Mouse (Mus musculus) liver, postnatal 0 days (tissue): ENCODE measurements around the gene Ccl25. TPM values are rescaled to one million over a fixed set of nuclear protein-coding genes. Genes with fewer than 3 reads are reported as not detected.
"Not testable (repeated sequence)": the region's sequence is repeated elsewhere in the genome, so short reads cannot be mapped to it uniquely, and the experiment has no call there.

ENCODE experiments used
- ATAC-seq: fragments of 200-750 bp; cut with Nextera tagmentation; 2 replicates; pipeline ENCODE4 v1.8.0; 2017; ENCODE audit warnings: mild to moderate bottlenecking, moderate library complexity
- DNase-seq: peaks from one replicate; pipeline ENCODE4 v3.0.0-alpha.2; 2016
- H3K27ac ChIP-seq: fragments of 300-500 bp; sonication (generic); 2 replicates; pipeline ENCODE4 v1.5.1; 2014; ENCODE audit warnings: antibody characterized with exemption, moderate library complexity, mild to moderate bottlenecking, low read depth
- H3K27me3 ChIP-seq: fragments of 300-500 bp; sonication (generic); 2 replicates; pipeline ENCODE4 v1.6.1; 2014; ENCODE audit warnings: low read length, control low read depth, mixed read lengths; ENCODE audit not compliant: insufficient read depth
- H3K36me3 ChIP-seq: fragments of 300-500 bp; sonication (generic); replicated peaks from 2 replicates; pipeline ENCODE4 v1.6.1; 2014; ENCODE audit warnings: mild to moderate bottlenecking, control low read depth, low read length, moderate library complexity, mixed read lengths; ENCODE audit not compliant: insufficient read depth
- H3K4me1 ChIP-seq: fragments of 300-500 bp; sonication (generic); 2 replicates; pipeline ENCODE4 v1.6.1; 2014; ENCODE audit warnings: antibody characterized with exemption, mild to moderate bottlenecking, control low read depth; ENCODE audit not compliant: insufficient read depth
- H3K4me2 ChIP-seq: fragments of 300-500 bp; sonication (generic); 2 replicates; pipeline ENCODE4 v1.6.1; 2014; ENCODE audit warnings: low read depth, mild to moderate bottlenecking, low read length, moderate library complexity, mixed read lengths
- H3K4me3 ChIP-seq: fragments of 300-500 bp; sonication (generic); 2 replicates; pipeline ENCODE4 v1.5.1; 2014; ENCODE audit warnings: low read depth, low read length
- H3K9ac ChIP-seq: fragments of 300-500 bp; sonication (generic); replicated peaks from 2 replicates; pipeline ENCODE4 v1.6.1; 2014; ENCODE audit warnings: mild to moderate bottlenecking, moderate library complexity
- H3K9me3 ChIP-seq: fragments of 300-500 bp; sonication (generic); 2 replicates; pipeline ENCODE4 v1.6.1; 2016; ENCODE audit warnings: mild to moderate bottlenecking, control low read depth, low read length, mixed read lengths
- CTCF ChIP-seq: sonication (generic); IDR thresholded peaks from 2 replicates; pipeline ENCODE4 v1.5.1; 2016; ENCODE audit warnings: antibody characterized with exemption, low read depth
- EP300 ChIP-seq: IDR thresholded peaks from 2 replicates; pipeline ENCODE4 v1.6.1; 2016; ENCODE audit warnings: antibody characterized with exemption, low read depth, mild to moderate bottlenecking
- WGBS: fragments of 180-500 bp; shearing (Covaris S2); extraction: QIAGEN DNeasy Blood & Tissue Kit; methylation state at CpG from one replicate; pipeline ENCODE4 v1.1.7; 2014; ENCODE audit not compliant: insufficient replicate concordance; 5-methylcytosine and 5-hydroxymethylcytosine counted together
- polyA plus RNA-seq: library from polyadenylated mRNA; unstranded; fragments of >200 nt; fragmentation: Nextera tagmentation; extraction: Ambion mirVana; gene quantifications from 2 replicates; pipeline ENCODE4 v1.2.1, GENCODE M21; 2015

The Ccl25 gene
- polyA plus RNA-seq, 1 experiment from 2014 or later, result 5.5 TPM

DNA sequence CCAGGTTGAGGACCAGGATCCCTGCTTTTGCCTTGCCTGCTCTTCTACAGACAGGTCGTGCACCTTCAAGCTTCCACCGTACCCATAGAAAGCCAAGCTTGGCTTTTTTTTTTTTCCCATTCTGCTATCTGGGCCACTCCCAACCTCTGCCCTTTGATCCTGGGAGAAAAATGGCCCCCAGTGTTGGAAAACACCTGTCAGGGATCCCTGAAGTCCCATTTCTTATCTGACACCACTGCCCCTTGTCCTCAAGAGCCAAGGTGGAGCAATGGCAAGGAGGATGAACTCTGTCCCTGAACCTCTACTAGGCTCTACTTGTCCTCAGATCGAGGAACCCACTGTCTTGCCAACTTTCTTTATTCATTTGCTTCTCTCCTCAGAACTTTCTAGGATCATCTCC, 25.6 kb downstream of the Ccl25 start:
- Histone ChIP-seq H3K4me1 (peaks cover 2% of the 10 kb centered on the region; the same call in 1 of the 2 replicates), H3K27me3 (no peaks in the 10 kb centered on the region), H3K27ac (no peak overlapping the region), H3K9ac (no peak overlapping the region), H3K9me3 (no peaks in the 10 kb centered on the region), H3K4me2 (no peak overlapping the region), H3K4me3 (no peak overlapping the region), H3K36me3 (no peaks in the 10 kb centered on the region)
- no peak for TF ChIP-seq EP300
- no peak for TF ChIP-seq CTCF
- ATAC-seq, result no peak
- DNase-seq, result no peak
- 81% methylated on average over 3 of the region's 3 CpGs for WGBS

DNA sequence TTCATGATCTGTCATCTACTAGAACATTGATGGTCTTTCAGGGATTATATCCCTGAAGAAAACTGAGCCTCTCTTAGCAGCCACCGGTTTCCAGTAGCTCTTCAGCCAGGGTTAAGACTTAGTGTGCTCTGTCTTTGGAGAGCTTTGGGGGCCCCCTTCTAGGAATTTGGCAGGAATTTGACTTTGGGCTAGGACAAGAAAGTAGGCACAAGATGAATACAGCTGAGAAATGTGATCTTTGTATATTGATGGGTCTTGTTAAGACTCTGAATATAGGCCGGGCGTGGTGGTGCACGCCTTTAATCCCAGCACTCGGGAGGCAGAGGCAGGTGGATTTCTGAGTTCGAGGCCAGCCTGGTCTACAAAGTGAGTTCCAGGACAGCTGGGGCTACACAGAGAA, 27.6 kb downstream of the Ccl25 start:
- not testable (repeated sequence) for H3K4me1 ChIP-seq, H3K9ac ChIP-seq, H3K27me3 ChIP-seq, H3K27ac ChIP-seq, H3K36me3 ChIP-seq, H3K4me2 ChIP-seq, ATAC-seq, H3K4me3 ChIP-seq, H3K9me3 ChIP-seq, DNase-seq
- WGBS, result 68% methylated on average over 6 of the region's 6 CpGs

DNA sequence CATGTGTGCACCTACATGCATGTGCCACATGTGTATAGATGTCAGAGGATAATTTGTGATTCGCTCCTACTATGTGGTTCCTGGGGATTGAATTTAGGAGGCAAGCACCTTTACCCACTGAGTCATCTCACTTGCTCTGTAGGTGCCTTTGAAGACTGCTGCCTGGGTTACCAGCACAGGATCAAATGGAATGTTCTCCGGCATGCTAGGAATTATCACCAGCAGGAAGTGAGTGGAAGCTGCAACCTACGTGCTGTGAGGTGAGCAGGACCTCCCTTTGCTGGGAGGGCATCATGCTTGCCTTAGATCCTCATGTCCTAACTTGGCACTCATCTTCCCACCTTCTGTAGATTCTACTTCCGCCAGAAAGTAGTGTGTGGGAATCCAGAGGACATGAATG, 28.7 kb downstream of the Ccl25 start:
- H3K9me3 ChIP-seq, result no peaks in the 10 kb centered on the region
- TF ChIP-seq CTCF (no peak), EP300 (no peak)
- H3K4me2 ChIP-seq, result no peak overlapping the region
- H3K27me3 ChIP-seq, result no peaks in the 10 kb centered on the region
- H3K27ac ChIP-seq, result no peak overlapping the region
- H3K4me1 ChIP-seq, result no peaks in the 10 kb centered on the region
- no peaks in the 10 kb centered on the region for H3K36me3 ChIP-seq
- WGBS, result 78% methylated on average over 4 of the region's 4 CpGs
- H3K4me3 ChIP-seq, result no peak overlapping the region
- no peak overlapping the region for H3K9ac ChIP-seq
- DNase-seq (no peak), ATAC-seq (no peak)

DNA sequence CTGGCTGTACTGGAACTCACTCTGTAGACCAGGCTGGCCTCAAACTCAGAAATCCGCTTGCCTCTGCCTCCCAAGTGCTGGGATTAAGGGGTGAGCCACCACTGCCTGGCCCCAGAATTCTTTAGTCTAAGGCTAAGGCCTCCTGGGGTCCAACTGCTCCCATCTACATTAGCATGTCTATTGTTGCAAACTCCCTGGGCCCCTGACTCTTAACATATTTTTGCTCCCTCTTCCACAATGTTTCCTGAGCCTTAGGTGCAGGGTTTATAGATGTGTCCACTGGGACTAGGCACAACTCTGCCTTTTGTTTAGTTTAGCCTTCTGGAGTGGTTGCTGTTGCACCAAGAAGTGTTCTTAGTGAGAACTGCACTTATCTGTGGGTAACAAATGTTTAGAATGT, 29.5 kb downstream of the Ccl25 start:
- no peaks in the 10 kb centered on the region for H3K36me3 ChIP-seq
- H3K27me3 ChIP-seq, result no peaks in the 10 kb centered on the region
- H3K9me3 ChIP-seq, result no peaks in the 10 kb centered on the region
- TF ChIP-seq CTCF (no peak), EP300 (no peak)
- no peak overlapping the region for H3K9ac ChIP-seq
- H3K4me2 ChIP-seq, result no peak overlapping the region
- DNase-seq, result no peak
- no peak overlapping the region for H3K27ac ChIP-seq
- no peaks in the 10 kb centered on the region for H3K4me1 ChIP-seq
- H3K4me3 ChIP-seq, result no peak overlapping the region
- 86% methylated on average over 1 of the region's 1 CpGs for WGBS
- ATAC-seq, result no peak

DNA sequence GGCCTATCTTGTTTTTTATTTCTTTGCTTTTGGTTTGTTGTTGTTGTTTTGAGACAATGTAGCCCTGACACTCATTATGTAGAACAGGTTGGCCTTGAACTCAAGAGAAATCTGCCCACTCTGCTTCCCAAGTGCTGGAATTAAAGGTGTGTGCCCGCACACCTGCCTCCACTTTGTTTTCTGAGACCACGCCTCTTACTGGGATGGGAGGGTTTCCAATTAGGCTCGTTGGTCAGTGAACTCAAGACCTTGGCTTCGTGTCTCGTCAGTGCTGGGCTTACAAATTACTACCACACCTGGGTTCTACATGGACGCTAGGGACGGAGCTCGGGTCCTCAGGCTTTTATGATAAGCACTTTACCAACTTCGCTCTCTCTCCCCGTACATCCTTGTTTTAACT, 30.4 kb downstream of the Ccl25 start:
- WGBS, result 87% methylated on average over 10 of the region's 10 CpGs
- Histone ChIP-seq H3K9ac (no peak overlapping the region), H3K4me2 (no peak overlapping the region), H3K27me3 (no peaks in the 10 kb centered on the region), H3K4me3 (no peak overlapping the region), H3K36me3 (no peaks in the 10 kb centered on the region), H3K27ac (no peak overlapping the region), H3K4me1 (0 out of 2 replicates have a peak, but pooled peaks cover under 1% of the 10 kb centered on the region), H3K9me3 (no peaks in the 10 kb centered on the region)
- ATAC-seq (no peak), DNase-seq (no peak)
- TF ChIP-seq CTCF (no peak), EP300 (no peak)

GRCm38 (mm10) chr8:4359362-4359761, 34.4 kb downstream of the Ccl25 start:
- no peaks in the 10 kb centered on the region for H3K36me3 ChIP-seq
- no peak overlapping the region for H3K9ac ChIP-seq
- no peak overlapping the region for H3K4me3 ChIP-seq
- 0 out of 2 replicates have a peak, but pooled peaks cover 3% of the 10 kb centered on the region for H3K4me1 ChIP-seq
- no peaks in the 10 kb centered on the region for H3K9me3 ChIP-seq
- H3K27ac ChIP-seq, result no peak overlapping the region
- no peak overlapping the region for H3K4me2 ChIP-seq
- no peaks in the 10 kb centered on the region for H3K27me3 ChIP-seq
- WGBS, result 45% methylated on average over 3 of the region's 3 CpGs
- ATAC-seq (no peak), DNase-seq (no peak)
- TF ChIP-seq EP300, result no peak

- DNase-seq (no peak), ATAC-seq (no peak)
- Histone ChIP-seq H3K27me3 (no peaks in the 10 kb centered on the region), H3K27ac (no peak overlapping the region), H3K36me3 (no peaks in the 10 kb centered on the region), H3K4me2 (no peak overlapping the region), H3K4me1 (0 out of 2 replicates have a peak, but pooled peaks cover 3% of the 10 kb centered on the region), H3K4me3 (no peak overlapping the region), H3K9ac (no peak overlapping the region), H3K9me3 (no peaks in the 10 kb centered on the region)
- WGBS, result 62% methylated on average over 2 of the region's 2 CpGs
- TF ChIP-seq CTCF, result no peak
- no peak for TF ChIP-seq EP300
These were observed 35.9 kb downstream of the Ccl25 start for GRCm38 (mm10) chr8:4360922-4361321.
